In the genomic region with DNA sequence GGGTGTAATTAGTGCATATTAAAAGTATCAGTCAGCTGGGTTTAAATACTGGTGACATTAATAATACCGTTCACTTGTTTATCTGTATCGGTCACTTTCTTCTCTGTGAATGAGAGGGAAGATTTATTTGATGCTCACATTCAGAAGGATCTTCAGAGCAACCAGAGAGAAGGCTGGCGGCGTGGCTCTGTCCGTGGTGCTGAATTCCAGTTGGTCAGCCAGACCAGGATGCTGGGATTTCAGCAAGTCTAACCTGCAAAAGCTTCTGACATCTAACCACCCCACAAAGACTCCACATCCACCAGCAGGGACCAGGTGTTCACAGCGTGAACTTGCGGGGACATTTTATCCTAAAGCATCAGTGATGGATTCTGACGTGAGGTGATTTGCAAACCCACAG, we compare ENCODE assay signal across 12 mouse cellular contexts.
DNase-seq lines count a peak whose midpoint lies in the region; ATAC-seq and TF ChIP-seq lines count a peak whose summit lies in the region.
"Had no signal": no experiment of that assay in that cellular context is flagged by ENCODE, and none has a peak within 500 bp of the region (broad histone marks: within the 10 kb centered on the region; RNA-seq: fewer than 3 reads in every experiment).

No protein-coding gene starts in this region.

- H3K4me1 ChIP-seq in hindbrain, postnatal 0 days (ENCODE audit: insufficient read depth, low read length): no peaks in the 10 kb centered on the region
- H3K4me1 ChIP-seq: heart, embryonic 13.5 days; limb, embryonic 13.5 days; neural tube, embryonic 12.5 days had no signal

- peak; percentile 25 to 49 for DNase-seq in heart, postnatal 10 days
- DNase-seq in heart, adult 11 months: no peak
- DNase-seq in thymus, postnatal 4 days: peak; percentile 24
- DNase-seq in thymus, postnatal 10 days (ENCODE audit: low spot score in 2 of 2): no peak
- peak; percentile 43 for DNase-seq in hindbrain, postnatal 0 days (ENCODE audit: low spot score)
- DNase-seq in yolk sac, embryonic 10.5 days (ENCODE audit: low spot score): peak; percentile 33
- no peak for DNase-seq in thymus, postnatal 0 days (ENCODE audit: low spot score)
- DNase-seq: cerebellum, postnatal 36 days had no signal

- WGBS in hindbrain, postnatal 0 days: 34% methylated on average over 8 of the region's 8 CpGs

- no peak for ATAC-seq in hindbrain, postnatal 0 days
- ATAC-seq in monocyte, adult 5-6 weeks (replicated peaks; ENCODE audit: insufficient number of reproducible peaks, low FRiP score, low TSS enrichment, poor library complexity, severe bottlenecking): no peak

- H3K27ac ChIP-seq in hindbrain, postnatal 0 days: no peak overlapping the region
- H3K27ac ChIP-seq: heart, embryonic 13.5 days; limb, embryonic 13.5 days; neural tube, embryonic 12.5 days had no signal

- no peaks in the 10 kb centered on the region for H3K36me3 ChIP-seq in hindbrain, postnatal 0 days (ENCODE audit: insufficient read depth, low read length)
- H3K36me3 ChIP-seq: heart, embryonic 13.5 days; limb, embryonic 13.5 days; neural tube, embryonic 12.5 days had no signal

- no peaks in the 10 kb centered on the region for H3K27me3 ChIP-seq in hindbrain, postnatal 0 days (ENCODE audit: insufficient read depth, low read length)
- H3K27me3 ChIP-seq: heart, embryonic 13.5 days; limb, embryonic 13.5 days; neural tube, embryonic 12.5 days had no signal

- H3K4me3 ChIP-seq in hindbrain, postnatal 0 days (ENCODE audit: low read length): no peak overlapping the region
- H3K4me3 ChIP-seq: heart, embryonic 13.5 days; limb, embryonic 13.5 days; neural tube, embryonic 12.5 days had no signal

- no peak for TF ChIP-seq CTCF in hindbrain, postnatal 0 days (IDR thresholded peaks at IDR 0.05; ENCODE audit: low read depth)

- no peak overlapping the region for H3K9ac ChIP-seq in hindbrain, postnatal 0 days (replicated peaks; ENCODE audit: low read length)
- H3K9ac ChIP-seq: heart, embryonic 13.5 days; limb, embryonic 13.5 days; neural tube, embryonic 12.5 days had no signal

- H3K9me3 ChIP-seq in hindbrain, postnatal 0 days (ENCODE audit: low read length): no peaks in the 10 kb centered on the region
- H3K9me3 ChIP-seq: heart, embryonic 13.5 days; limb, embryonic 13.5 days; neural tube, embryonic 12.5 days had no signal

- H3K4me2 ChIP-seq in hindbrain, postnatal 0 days (ENCODE audit: low read depth, low read length): no peak overlapping the region
- H3K4me2 ChIP-seq: heart, embryonic 13.5 days; limb, embryonic 13.5 days; neural tube, embryonic 12.5 days had no signal

- intact Hi-C loops in heart, postnatal 10 days (cut with DNase I): no loop called here

Comparison
In these comparisons a context has a peak if more than half of its experiments do, and no peak if none do; other contexts are left out.
1. DNase-seq: peak in heart, postnatal 10 days (2 of 2), thymus, postnatal 4 days (single experiment), hindbrain, postnatal 0 days (single experiment) and yolk sac, embryonic 10.5 days (single experiment); none in heart, adult 11 months (single experiment), thymus, postnatal 10 days (0 of 2) and thymus, postnatal 0 days (single experiment).